Mouse (Mus musculus): ENCODE measurements at regions not wholly inside any gene's neighbourhood (a gene's known extent, or its start where the extent isn't known, plus 50 kb on each side); places are given as distances from the start of the nearest gene placed in this dataset.
A peak's percentile ranks its signal among the peaks of the same experiment; 100 is the strongest.

- DNase-seq (ENCODE audit: low spot score in 2 of 2), result peak in 1 of 2 experiments; percentile 58
- intact Hi-C loops (cut with DNase I), result loop anchor here (2.0 kb wide), 1 partner anchor 189 kb away; no protein-coding TSS in a partner anchor
Measured at GRCm38 (mm10) chr3:101163160-101163990, 53.3 kb upstream of the Ptgfrn start.

- intact Hi-C loops (cut with DNase I), result loop anchor here (2.0 kb wide), 1 partner anchor 188 kb away; no protein-coding TSS in a partner anchor
Measured at GRCm38 (mm10) chr3:101162536-101163159, 52.6 kb upstream of the Ptgfrn start.

GRCm38 (mm10) chr3:101161941-101162531 is 52.0 kb upstream of the Ptgfrn start:
- peak in 1 of 2 experiments; percentile 22 for DNase-seq (ENCODE audit: low spot score in 2 of 2)
- intact Hi-C loops (cut with DNase I), result loop anchor here (2.0 kb wide), 1 partner anchor 187 kb away; no protein-coding TSS in a partner anchor

More at GRCm38 (mm10) chr3:101162536-101163159, 52.6 kb upstream of the Ptgfrn start:
- DNase-seq (ENCODE audit: low spot score in 2 of 2), result no peak

- DNase-seq (ENCODE audit: low spot score in 2 of 2), result no peak
- intact Hi-C loops (cut with DNase I), result no loop called here
Measured at GRCm38 (mm10) chr3:101161421-101161940, 51.4 kb upstream of the Ptgfrn start.
